Mouse (Mus musculus) C2C12 (cell line): ENCODE measurements around the gene Hacl1. TPM values are rescaled to one million over a fixed set of nuclear protein-coding genes. Genes with fewer than 3 reads are reported as not detected.

ENCODE experiments used
- H3K27me3 ChIP-seq: one replicate; pipeline ENCODE4 v1.6.1; 2011; ENCODE audit not compliant: control insufficient read depth, insufficient read depth, insufficient read length
- H3K36me3 ChIP-seq: one replicate; pipeline ENCODE4 v1.6.1; 2011; ENCODE audit not compliant: control insufficient read depth, insufficient read depth
- H3K4me3 ChIP-seq: one replicate; pipeline ENCODE4 v1.5.1; 2011; ENCODE audit warnings: mild to moderate bottlenecking, control low read depth; ENCODE audit not compliant: poor library complexity, insufficient read depth, severe bottlenecking
- H3K79me2 ChIP-seq: one replicate; pipeline ENCODE4 v1.6.1; 2011; ENCODE audit not compliant: control insufficient read depth, insufficient read depth
- H3K79me3 ChIP-seq: one replicate; pipeline ENCODE4 v1.6.1; 2011; ENCODE audit warnings: low read depth, control low read depth
- H3ac ChIP-seq: one replicate; pipeline ENCODE3; 2011; ENCODE audit warnings: low read depth; ENCODE audit not compliant: control insufficient read depth, insufficient read length
- CEBPB ChIP-seq: IDR thresholded peaks from one replicate; pipeline ENCODE4 v1.6.1; 2011; ENCODE audit warnings: low read depth, mild to moderate bottlenecking, control low read depth, moderate library complexity
- CTCF ChIP-seq: IDR thresholded peaks from one replicate; pipeline ENCODE4 v1.5.1; 2011; ENCODE audit not compliant: control insufficient read depth, insufficient read depth, insufficient read length
- FOSL1 ChIP-seq: IDR thresholded peaks from one replicate; pipeline ENCODE4 v1.8.0; 2011; ENCODE audit warnings: mild to moderate bottlenecking, low read length; ENCODE audit not compliant: poor library complexity, insufficient read depth, severe bottlenecking
- MAX ChIP-seq: IDR thresholded peaks from one replicate; pipeline ENCODE4 v1.6.1; 2011; ENCODE audit warnings: mild to moderate bottlenecking, control low read depth
- MYOD1 ChIP-seq: IDR thresholded peaks from one replicate; pipeline ENCODE4 v1.6.1; 2011; ENCODE audit warnings: low read depth; ENCODE audit not compliant: control insufficient read depth, insufficient read length
- MYOG ChIP-seq: IDR thresholded peaks from one replicate; pipeline ENCODE4 v1.6.1; 2011; ENCODE audit not compliant: control insufficient read depth, insufficient read length; ENCODE audit errors: extremely low read depth
- USF1 ChIP-seq: IDR thresholded peaks from one replicate; pipeline ENCODE4 v1.6.1; 2011; ENCODE audit warnings: low read depth, mild to moderate bottlenecking, control low read depth, moderate library complexity
- polyA plus RNA-seq: library from polyadenylated mRNA; unstranded; fragments of >200 nt; fragmentation: generic; extraction: Trizol; gene quantifications from one replicate; pipeline ENCODE4 v1.2.1, GENCODE M21; 2012; ENCODE audit warnings: missing spikeins

Gene Hacl1
- polyA plus RNA-seq, 1 experiment = 1.4 TPM

DNA sequence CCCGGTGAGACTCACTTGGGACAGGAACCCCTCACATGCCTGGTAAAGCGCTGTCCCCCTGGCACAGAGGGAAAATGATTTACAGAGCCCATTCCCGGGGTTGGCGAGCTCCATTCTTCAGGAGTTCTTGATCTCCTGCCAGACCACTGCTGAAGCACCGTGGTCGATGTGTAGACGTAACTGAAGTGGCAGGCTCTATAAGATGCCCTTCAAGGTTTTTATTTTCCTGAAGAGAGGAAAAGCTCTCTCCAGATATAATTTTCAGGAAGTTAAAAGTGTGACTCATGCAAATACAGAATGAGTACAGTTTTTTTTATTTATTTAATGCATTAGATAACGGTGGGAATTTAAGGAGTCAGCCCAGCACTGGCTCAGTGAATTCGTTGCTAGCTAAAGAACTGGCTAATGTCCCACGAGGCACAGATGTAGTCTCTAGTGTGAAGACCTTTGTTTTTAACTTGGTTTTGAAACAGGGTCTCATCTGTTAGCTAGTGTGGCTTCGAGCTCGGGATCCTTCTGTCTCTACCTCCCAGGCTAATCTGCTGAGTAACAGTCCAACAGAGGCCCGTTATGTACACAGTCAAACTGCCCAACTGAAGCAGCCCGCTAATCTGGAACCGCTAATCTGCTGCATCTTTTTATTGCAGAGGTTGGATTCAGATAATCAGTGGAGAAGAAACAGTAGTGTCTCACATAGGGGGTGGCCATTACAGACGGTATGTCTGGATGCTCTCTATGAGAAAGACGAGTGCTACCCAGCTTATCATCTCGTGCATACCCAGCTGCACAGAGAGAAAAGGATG lies 23.2 kb upstream of the Hacl1 start:
- Histone ChIP-seq H3K36me3 (peaks cover 7% of the 10 kb centered on the region), H3K27me3 (no peaks in the 10 kb centered on the region), H3K79me2 (peaks cover 29% of the 10 kb centered on the region), H3K4me3 (no peak overlapping the region), H3ac (peak overlapping the region; percentile 63), H3K79me3 (no peaks in the 10 kb centered on the region)
- TF ChIP-seq USF1 (no peak), FOSL1 (peak; percentile 35)

DNA sequence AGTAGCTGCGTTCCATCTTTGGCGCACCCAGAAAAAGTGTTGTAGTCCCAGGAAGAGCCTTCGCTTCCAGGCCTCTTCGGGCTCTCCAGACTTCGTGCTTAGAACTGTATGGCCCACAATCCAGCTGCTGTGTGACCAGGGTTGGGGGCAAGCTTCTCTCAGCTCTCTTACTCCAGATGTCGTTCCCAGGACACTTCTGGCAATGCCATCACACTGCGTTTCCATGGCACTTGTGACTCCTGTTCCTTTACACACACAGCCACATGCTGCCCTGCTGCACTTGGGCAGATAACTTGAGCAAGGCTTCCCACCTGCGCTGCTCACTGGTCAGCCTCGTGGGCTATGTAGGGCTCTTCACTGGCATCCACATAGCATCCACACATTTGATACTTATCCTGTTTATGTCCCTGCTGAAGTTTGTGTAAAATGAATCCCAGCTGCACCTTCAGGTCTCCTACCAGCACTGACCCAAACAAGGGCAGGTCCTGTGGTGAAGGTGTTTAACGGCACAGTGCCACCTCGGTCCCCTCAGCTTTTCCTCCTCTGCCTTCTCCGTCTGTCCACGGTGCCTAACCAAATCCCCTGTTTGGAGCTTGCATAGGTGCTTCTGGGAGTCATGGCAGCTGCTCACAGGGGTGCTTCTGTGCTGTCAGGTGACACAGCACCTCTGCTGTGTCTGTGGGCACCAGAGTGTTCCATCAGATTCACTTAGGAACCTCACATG lies 22.5 kb upstream of the Hacl1 start:
- Histone ChIP-seq H3K27me3 (no peaks in the 10 kb centered on the region), H3K4me3 (no peak overlapping the region), H3ac (peak overlapping the region; percentile 63), H3K36me3 (peaks cover 7% of the 10 kb centered on the region), H3K79me2 (peaks cover 31% of the 10 kb centered on the region), H3K79me3 (no peaks in the 10 kb centered on the region)
- TF ChIP-seq MYOD1 (no peak), FOSL1 (no peak), MAX (no peak), CTCF (no peak), USF1 (no peak), CEBPB (no peak), MYOG (no peak)

DNA sequence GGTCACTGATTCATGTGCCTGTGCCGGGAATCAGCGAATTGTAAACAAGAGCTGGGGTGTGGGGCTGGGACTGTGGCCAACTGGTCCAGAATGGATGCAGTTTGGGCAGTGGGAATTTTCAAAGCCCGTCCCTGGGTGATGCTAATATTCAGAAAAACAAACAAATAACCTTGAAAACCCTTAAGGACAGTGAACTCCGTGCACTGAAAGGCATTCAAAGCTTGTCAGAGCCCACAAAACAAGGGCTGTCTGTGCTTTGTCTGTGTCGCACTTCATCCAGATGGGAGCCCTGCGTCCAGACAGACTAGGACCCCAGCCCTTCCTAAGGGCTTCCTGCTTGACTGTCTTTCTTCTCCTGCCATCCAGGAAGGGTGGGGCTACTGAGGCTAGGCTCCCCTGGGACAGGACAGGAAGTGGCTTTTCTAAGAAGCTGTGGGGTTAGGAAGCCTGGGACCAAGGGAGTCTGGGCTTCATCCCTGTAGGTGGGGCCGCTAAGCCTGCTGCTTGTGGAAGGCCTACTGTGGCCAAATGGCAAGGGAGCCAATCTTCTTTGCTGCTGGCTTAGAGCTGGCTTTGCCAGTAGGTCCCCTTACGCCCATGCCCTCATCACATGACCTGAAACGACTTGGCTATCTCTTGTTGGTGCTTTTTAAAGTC lies 21.6 kb upstream of the Hacl1 start:
- Histone ChIP-seq H3K4me3 (no peak overlapping the region), H3K79me3 (no peaks in the 10 kb centered on the region), H3K27me3 (no peaks in the 10 kb centered on the region), H3ac (peak overlapping the region; percentile 39), H3K79me2 (peaks cover 40% of the 10 kb centered on the region), H3K36me3 (peaks cover 7% of the 10 kb centered on the region)
- TF ChIP-seq MYOG = no peak
- no peak for TF ChIP-seq CTCF
- TF ChIP-seq USF1 = peak; percentile 95
- TF ChIP-seq MAX = peak; percentile 88
- TF ChIP-seq FOSL1 = peak; percentile 4
- TF ChIP-seq MYOD1 = peak; percentile 3
- TF ChIP-seq CEBPB = no peak

DNA sequence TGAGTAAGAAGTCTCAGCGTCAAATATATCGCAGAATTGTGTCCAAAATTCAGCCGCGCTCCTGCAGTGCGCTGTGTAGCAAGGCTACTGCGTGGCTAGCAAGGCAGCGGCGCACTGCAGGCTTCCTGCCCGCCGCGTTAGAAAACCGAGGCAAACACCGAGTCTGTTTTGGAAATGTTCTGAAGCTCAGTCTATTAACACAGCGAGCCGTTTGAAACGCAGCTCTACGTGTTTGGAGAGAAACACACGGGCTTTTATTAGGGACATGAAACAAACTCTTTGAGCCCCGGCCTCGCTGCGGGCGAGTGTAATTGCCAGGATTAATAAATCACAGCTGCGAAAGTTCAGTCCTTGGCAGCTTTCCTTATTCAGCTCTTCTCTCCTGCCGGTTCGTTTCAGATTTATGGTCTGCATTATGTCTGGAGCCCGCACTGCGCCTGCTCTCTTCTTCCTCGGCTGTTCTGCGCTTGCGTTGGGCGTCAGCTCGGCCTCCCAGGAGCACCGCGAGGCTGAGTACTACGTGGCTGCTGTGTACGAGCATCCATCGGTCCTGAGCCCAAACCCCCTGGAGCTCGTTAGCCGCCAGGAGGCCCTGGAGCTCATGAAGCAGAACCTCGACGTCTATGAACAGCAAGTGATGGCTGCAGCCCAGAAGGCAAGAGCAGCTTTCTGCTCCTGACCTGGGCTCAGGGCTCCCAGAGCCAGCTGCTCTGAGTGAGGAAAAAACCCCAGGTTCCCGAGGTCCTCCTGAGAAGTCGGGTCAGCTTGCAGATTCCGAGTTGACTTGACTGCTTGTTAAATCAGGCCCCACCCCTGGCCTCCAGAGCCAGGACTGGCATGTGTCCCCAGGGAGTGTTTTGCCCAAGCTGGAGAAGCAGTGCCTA lies 20.8 kb upstream of the Hacl1 start:
- Histone ChIP-seq H3K79me2 (peaks cover 36% of the 10 kb centered on the region), H3ac (peak overlapping the region; percentile 83), H3K27me3 (no peaks in the 10 kb centered on the region), H3K4me3 (peak overlapping the region; percentile 22), H3K36me3 (peaks cover 3% of the 10 kb centered on the region), H3K79me3 (no peaks in the 10 kb centered on the region)
- TF ChIP-seq CTCF = no peak
- no peak for TF ChIP-seq CEBPB
- no peak for TF ChIP-seq USF1
- no peak for TF ChIP-seq FOSL1
- no peak for TF ChIP-seq MAX
- no peak for TF ChIP-seq MYOD1
- TF ChIP-seq MYOG = no peak

DNA sequence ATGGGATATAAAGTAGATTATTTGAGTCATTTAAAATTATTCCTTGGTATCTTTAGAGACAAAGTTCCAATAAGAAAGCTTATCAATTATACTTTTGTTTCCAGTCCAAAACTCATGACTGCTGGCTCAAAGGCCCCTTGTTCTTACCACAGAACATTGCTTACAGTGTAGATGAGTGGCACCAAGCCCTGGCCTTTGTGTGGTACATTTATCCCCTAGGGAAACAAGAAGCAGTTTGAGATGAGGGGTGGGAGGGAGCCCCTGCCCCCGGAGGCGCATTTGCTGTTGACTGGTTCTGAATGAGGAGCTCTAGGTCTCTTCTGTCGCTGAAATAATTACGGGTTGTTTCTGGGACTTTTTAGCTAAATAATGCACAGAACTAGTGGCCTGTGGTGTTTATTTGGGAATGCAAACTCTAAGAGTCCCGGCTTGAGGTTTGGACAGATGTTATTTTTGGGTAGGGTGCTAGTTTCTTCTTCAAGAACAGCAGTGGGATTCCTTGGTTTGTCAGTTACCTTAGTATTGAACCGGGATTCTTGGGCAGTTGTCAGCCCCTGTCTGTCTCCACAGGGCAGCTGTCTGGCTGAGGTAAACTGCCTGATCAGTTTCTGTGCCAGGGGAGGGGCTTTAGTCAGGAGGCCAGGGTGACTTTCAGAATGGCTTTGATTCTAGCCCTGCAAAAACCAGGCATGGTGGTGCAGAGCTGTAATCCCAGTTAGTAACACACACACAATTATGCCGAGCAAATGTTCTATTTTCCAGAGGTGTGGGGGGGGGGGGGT lies 19.4 kb upstream of the Hacl1 start:
- Histone ChIP-seq H3ac (no peak overlapping the region), H3K79me2 (peaks cover 31% of the 10 kb centered on the region), H3K27me3 (no peaks in the 10 kb centered on the region), H3K36me3 (no peaks in the 10 kb centered on the region), H3K79me3 (no peaks in the 10 kb centered on the region), H3K4me3 (no peak overlapping the region)
- TF ChIP-seq MAX (no peak), MYOD1 (peak; percentile 86), FOSL1 (no peak), USF1 (no peak), CEBPB (no peak), CTCF (no peak), MYOG (no peak)
